Mouse (Mus musculus) ES-E14 (cell line): ENCODE data around the gene Klk1b21. TPM values are rescaled to one million over a fixed set of nuclear protein-coding genes. Genes with fewer than 3 reads are reported as not detected.
"Not testable (repeated sequence)": the region's sequence is repeated elsewhere in the genome, so short reads cannot be mapped to it uniquely, and the experiment has no call there.

ENCODE experiments used
- DNase-seq: peaks from one replicate; pipeline ENCODE4 v3.0.0-alpha.2; 2013; ENCODE audit warnings: low read depth, low spot score
- H3K27ac ChIP-seq: 2 replicates; pipeline ENCODE4 v1.5.1; 2012; ENCODE audit warnings: low read depth, mild to moderate bottlenecking, low read length, moderate library complexity, mixed read lengths; ENCODE audit not compliant: poor library complexity, insufficient read depth, severe bottlenecking
- H3K36me3 ChIP-seq: 2 replicates; pipeline ENCODE4 v1.6.1; 2012; ENCODE audit warnings: mild to moderate bottlenecking, low read length, moderate library complexity, mixed read lengths; ENCODE audit not compliant: control insufficient read depth, poor library complexity, insufficient read depth, severe bottlenecking
- H3K4me1 ChIP-seq, 2 experiments: fragments of 150-350 bp in 1 of 2; sonication (generic) in 1 of 2; 2 replicates each; pipeline ENCODE4 v1.6.1; 2012; ENCODE audit warnings: low read length in 2 of 2, mild to moderate bottlenecking in 1 of 2, mixed read lengths in 1 of 2; ENCODE audit not compliant: control insufficient read depth in 2 of 2, insufficient read depth in 2 of 2, poor library complexity in 1 of 2
- H3K4me3 ChIP-seq, 2 experiments: fragments of 150-350 bp in 1 of 2; sonication (generic) in 1 of 2; 2 replicates each; pipeline ENCODE4 v1.5.1; 2012; ENCODE audit warnings: low read length in 2 of 2, low read depth in 1 of 2, mild to moderate bottlenecking in 1 of 2, mixed read lengths in 1 of 2; ENCODE audit not compliant: insufficient read depth in 1 of 2, poor library complexity in 1 of 2, severe bottlenecking in 1 of 2
- H3K9ac ChIP-seq: 2 replicates; pipeline ENCODE4 v1.6.1; 2012; ENCODE audit warnings: low read depth, mild to moderate bottlenecking, low read length, mixed read lengths; ENCODE audit not compliant: poor library complexity, insufficient read depth, severe bottlenecking
- H3K9me3 ChIP-seq: fragments of 150-350 bp; sonication (generic); 2 replicates; pipeline ENCODE4 v1.6.1; 2012; ENCODE audit warnings: low read depth, mild to moderate bottlenecking, low read length; ENCODE audit not compliant: control insufficient read depth, insufficient read depth
- CHD2 ChIP-seq: IDR thresholded peaks from 2 replicates; pipeline ENCODE4 v1.6.1; 2014; ENCODE audit warnings: mild to moderate bottlenecking, low read depth, low read length, inconsistent platforms
- HCFC1 ChIP-seq: IDR thresholded peaks from 2 replicates; pipeline ENCODE4 v1.6.1; 2012; ENCODE audit warnings: low read length, inconsistent platforms, borderline replicate concordance; ENCODE audit not compliant: insufficient read depth
- MAFK ChIP-seq: IDR thresholded peaks from 2 replicates; pipeline ENCODE4 v1.6.1; 2014; ENCODE audit warnings: mild to moderate bottlenecking, low read depth, low read length, inconsistent platforms; ENCODE audit not compliant: insufficient read depth
- ZC3H11A ChIP-seq: IDR thresholded peaks from 2 replicates; pipeline ENCODE4 v1.6.1; 2012; ENCODE audit warnings: low read depth, mild to moderate bottlenecking, inconsistent platforms, low read length, borderline replicate concordance
- ZNF384 ChIP-seq: IDR thresholded peaks from 2 replicates; pipeline ENCODE4 v1.6.1; 2012; ENCODE audit warnings: low read depth, low read length, inconsistent platforms
- in situ Hi-C, 2 experiments: fragments of 600-800 bp; cut with MboI; formaldehyde crosslinking; loops; one replicate each; pipeline ENCODE4 v1.15.1; 2025; ENCODE audit warnings: low sequenced_read_pairs in 2 of 2, inconsistent platforms in 1 of 2; ENCODE audit not compliant: unreplicated experiment in 2 of 2
- total RNA-seq: library from RNA; depleted of rRNA; stranded (reverse); fragments of 300-350 nt; gene quantifications from 2 replicates; pipeline ENCODE4 v1.2.3, GENCODE M21; 2012; rRNA removed

The Klk1b21 gene
- not detected in 2 replicates for total RNA-seq

DNA sequence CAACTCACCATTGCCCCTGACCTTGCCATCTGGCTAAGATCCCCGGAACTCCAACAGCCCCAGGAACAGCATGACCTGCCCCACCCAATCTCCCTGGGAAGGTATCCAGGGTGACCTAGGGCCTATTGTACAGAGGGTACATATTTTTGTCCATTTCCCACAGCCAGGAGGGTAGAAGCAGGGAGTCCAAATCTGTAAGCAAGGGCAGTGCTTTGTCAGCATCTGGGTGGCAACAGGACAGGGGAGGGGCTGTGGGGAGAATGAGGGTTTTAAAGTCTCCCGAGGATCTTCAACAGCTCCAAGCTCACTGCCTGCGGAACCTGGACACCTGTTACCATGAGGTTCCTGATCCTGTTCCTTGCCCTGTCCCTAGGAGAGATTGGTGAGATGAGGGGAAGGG, at the start of gene Klk1b21:
TSS of gene Klk1b21 (plus strand) at position 301 of the 400 bp plus-strand sequence.
- DNase-seq, H3K27ac ChIP-seq, H3K4me1 ChIP-seq, H3K9ac ChIP-seq, in situ Hi-C loops, H3K4me3 ChIP-seq, H3K36me3 ChIP-seq, H3K9me3 ChIP-seq: not testable (repeated sequence)

DNA sequence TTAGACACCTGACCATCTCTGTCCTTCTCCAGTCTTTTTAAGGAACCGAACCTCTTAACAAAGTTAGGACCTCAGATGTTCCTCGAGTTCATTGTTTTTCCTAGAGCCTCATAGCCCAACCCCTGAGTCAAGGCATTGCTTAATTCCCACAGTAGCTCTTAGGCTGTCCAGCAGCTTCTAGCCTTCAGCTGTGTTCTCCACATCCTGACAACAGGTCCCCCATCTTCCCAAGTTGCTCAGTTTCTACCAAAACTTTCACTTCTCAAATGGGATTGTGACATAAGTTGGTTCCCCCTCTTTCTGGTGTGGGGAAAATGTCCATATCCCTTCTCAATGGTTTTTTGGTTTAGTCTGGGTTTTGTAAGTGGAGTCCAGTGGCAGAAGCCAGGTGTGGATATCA, 30.0 kb upstream of the Klk1b21 start:
- no peak overlapping the region for H3K27ac ChIP-seq
- H3K4me3 ChIP-seq = no peak overlapping the region
- DNase-seq = no peak
- in situ Hi-C loops = loop anchor here in 1 of 2 experiments (10.0 kb wide), 1 partner anchor 63 kb away; the partner anchor contains the start of gene Klk1b16
- TF ChIP-seq ZNF384 (no peak), CHD2 (no peak)
- no peak overlapping the region for H3K9ac ChIP-seq
- H3K9me3 ChIP-seq = no peaks in the 10 kb centered on the region
- H3K36me3 ChIP-seq = no peaks in the 10 kb centered on the region
- H3K4me1 ChIP-seq = no peaks in the 10 kb centered on the region

DNA sequence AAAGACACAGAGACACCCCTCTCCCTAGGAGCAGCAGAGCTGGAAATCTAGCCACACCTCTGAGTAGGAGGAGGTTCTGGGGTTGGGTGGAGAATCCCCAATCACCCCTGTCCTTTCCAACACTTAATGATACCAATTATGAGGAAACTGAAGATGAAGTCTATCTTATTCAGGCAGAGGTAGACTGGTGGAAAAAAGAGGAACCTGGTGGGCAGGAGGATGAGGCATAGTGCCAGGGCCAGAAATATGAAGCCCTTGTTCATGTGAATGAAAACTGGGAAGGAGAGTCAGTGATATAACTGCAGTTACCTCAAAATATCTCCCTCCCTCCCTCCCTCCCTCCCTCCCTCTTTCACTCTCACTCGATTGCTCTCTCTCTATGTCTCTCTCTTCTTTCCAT, 24.4 kb upstream of the Klk1b21 start:
- Histone ChIP-seq H3K4me3 (no peak overlapping the region), H3K4me1 (no peaks in the 10 kb centered on the region), H3K27ac (no peak overlapping the region), H3K36me3 (no peaks in the 10 kb centered on the region), H3K9me3 (no peaks in the 10 kb centered on the region; the same call in 1 of the 2 replicates), H3K9ac (no peak overlapping the region)
- DNase-seq = no peak
- in situ Hi-C loops = loop anchor here in 1 of 2 experiments (10.0 kb wide), 1 partner anchor 57 kb away; the partner anchor contains the start of gene Klk1b16
- TF ChIP-seq ZC3H11A (no peak), CHD2 (no peak), MAFK (no peak)

DNA sequence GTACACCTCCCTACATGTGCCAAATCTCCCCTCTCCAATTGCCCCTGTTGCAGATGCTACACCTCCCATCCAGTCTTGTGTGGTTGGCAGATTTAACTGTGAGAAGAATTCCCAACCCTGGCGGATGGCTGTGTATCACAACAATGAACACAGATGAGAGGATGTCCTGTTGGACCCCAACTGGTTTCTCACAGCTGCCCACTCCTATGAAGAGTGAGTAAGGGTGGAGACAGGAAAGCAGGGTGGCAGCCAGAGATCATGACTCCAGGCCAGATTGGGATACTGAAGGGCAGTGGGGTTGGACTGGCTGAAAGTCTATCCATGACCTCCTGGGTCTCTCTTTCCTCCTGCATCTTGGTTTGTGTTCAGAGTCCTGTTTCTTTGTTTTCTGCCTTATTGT, 6.0 kb upstream of the Klk1b21 start:
- Histone ChIP-seq H3K4me1 (no peaks in the 10 kb centered on the region), H3K4me3 (no peak overlapping the region), H3K9ac (no peak overlapping the region), H3K9me3 (no peaks in the 10 kb centered on the region), H3K36me3 (no peaks in the 10 kb centered on the region), H3K27ac (0 out of 2 replicates have a peak overlapping the region, but pooled peaks have one; percentile 4)
- DNase-seq = no peak
- TF ChIP-seq ZC3H11A (no peak), ZNF384 (no peak), HCFC1 (no peak), CHD2 (no peak), MAFK (no peak)
- in situ Hi-C loops = loop anchor here in 1 of 2 experiments (10.0 kb wide), 1 partner anchor 131 kb away; the partner anchor contains the start of gene Klk1b1

DNA sequence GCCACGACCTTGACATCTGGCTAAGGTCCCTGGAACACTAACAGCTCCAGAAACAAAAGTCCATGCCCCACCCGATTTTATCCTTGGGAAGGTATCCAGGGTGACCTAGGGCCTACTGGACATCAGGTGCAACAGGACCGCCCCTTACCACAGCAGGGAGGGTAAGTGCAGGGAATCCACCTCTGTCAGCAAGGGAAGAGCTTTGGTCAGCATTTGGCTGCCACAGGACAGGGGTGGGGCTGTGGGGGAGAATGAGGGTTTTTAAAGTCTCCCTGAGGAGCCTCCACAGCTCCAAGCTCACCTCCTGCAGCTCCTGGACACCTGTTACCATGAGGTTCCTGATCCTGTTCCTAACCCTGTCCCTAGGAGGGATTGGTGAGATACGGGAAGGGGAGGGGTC, 10.2 kb downstream of the Klk1b21 start, which contains the start of gene Klk1b22:
TSS of gene Klk1b22 (plus strand) at position 301 of the 400 bp plus-strand sequence.
- in situ Hi-C loops = no loop called here
- no peak for DNase-seq
- no peak within 1 kb of the TSS for H3K4me3 ChIP-seq
- H3K27ac ChIP-seq = no peak within 1 kb of the TSS
- H3K36me3 ChIP-seq = no peaks in the 10 kb centered on the region
- H3K9ac ChIP-seq = no peak within 1 kb of the TSS
- no peaks in the 10 kb centered on the region for H3K9me3 ChIP-seq
- TF ChIP-seq MAFK (no peak), ZC3H11A (no peak), ZNF384 (no peak), HCFC1 (no peak), CHD2 (no peak)
- peaks cover 0 to 2% of the 10 kb centered on the region in 2 experiments; a peak in 1 of 4 replicates for H3K4me1 ChIP-seq
